Mouse (Mus musculus) hindbrain, embryonic 11.5 days (tissue): ENCODE data around the gene Tenm4. TPM values are rescaled to one million over a fixed set of nuclear protein-coding genes. Genes with fewer than 3 reads are reported as not detected.

Source experiments
- ATAC-seq: fragments of 200-750 bp; cut with Nextera tagmentation; 2 replicates; pipeline ENCODE4 v1.8.0; 2017; ENCODE audit warnings: mild to moderate bottlenecking, moderate TSS enrichment, moderate library complexity; ENCODE audit not compliant: low FRiP score
- DNase-seq: peaks from one replicate; pipeline ENCODE4 v3.0.0-alpha.2; 2015; ENCODE audit warnings: low spot score
- H3K27ac ChIP-seq: fragments of 300-500 bp; sonication (generic); 2 replicates; pipeline ENCODE4 v1.5.1; 2014; ENCODE audit warnings: mild to moderate bottlenecking, low read depth, low read length
- H3K27me3 ChIP-seq: fragments of 300-500 bp; sonication (generic); 2 replicates; pipeline ENCODE4 v1.6.1; 2014; ENCODE audit warnings: mild to moderate bottlenecking, low read length, moderate library complexity, mixed read lengths; ENCODE audit not compliant: control insufficient read depth, insufficient read depth
- H3K36me3 ChIP-seq: fragments of 300-500 bp; sonication (generic); 2 replicates; pipeline ENCODE4 v1.6.1; 2014; ENCODE audit warnings: mild to moderate bottlenecking, low read length, moderate library complexity, mixed read lengths; ENCODE audit not compliant: control insufficient read depth, insufficient read depth
- H3K4me1 ChIP-seq: fragments of 300-500 bp; sonication (generic); replicated peaks from 2 replicates; pipeline ENCODE4 v1.6.1; 2014; ENCODE audit warnings: low read length, mixed read lengths; ENCODE audit not compliant: control insufficient read depth, insufficient read depth
- H3K4me2 ChIP-seq: fragments of 300-500 bp; sonication (generic); replicated peaks from 2 replicates; pipeline ENCODE4 v1.6.1; 2014; ENCODE audit warnings: mild to moderate bottlenecking, low read depth, low read length
- H3K4me3 ChIP-seq: fragments of 300-500 bp; sonication (generic); 2 replicates; pipeline ENCODE4 v1.5.1; 2014; ENCODE audit warnings: low read depth, low read length
- H3K9ac ChIP-seq: fragments of 300-500 bp; sonication (generic); 2 replicates; pipeline ENCODE4 v1.6.1; 2014; ENCODE audit warnings: low read depth, low read length
- H3K9me3 ChIP-seq: fragments of 300-500 bp; sonication (generic); 2 replicates; pipeline ENCODE4 v1.6.1; 2016; ENCODE audit warnings: low read length; ENCODE audit not compliant: control insufficient read depth
- WGBS: fragments of 180-500 bp; shearing (Covaris S2); extraction: QIAGEN DNeasy Blood & Tissue Kit; methylation state at CpG from one replicate; pipeline ENCODE4 v1.1.7; 2014; 5-methylcytosine and 5-hydroxymethylcytosine counted together
- polyA plus RNA-seq: library from polyadenylated mRNA; unstranded; fragments of >200 nt; fragmentation: Nextera tagmentation; extraction: Ambion mirVana; gene quantifications from 2 replicates; pipeline ENCODE4 v1.2.1, GENCODE M21; 2014

The Tenm4 gene
- polyA plus RNA-seq, 1 experiment from 2014 or later = 24.0 TPM

DNA sequence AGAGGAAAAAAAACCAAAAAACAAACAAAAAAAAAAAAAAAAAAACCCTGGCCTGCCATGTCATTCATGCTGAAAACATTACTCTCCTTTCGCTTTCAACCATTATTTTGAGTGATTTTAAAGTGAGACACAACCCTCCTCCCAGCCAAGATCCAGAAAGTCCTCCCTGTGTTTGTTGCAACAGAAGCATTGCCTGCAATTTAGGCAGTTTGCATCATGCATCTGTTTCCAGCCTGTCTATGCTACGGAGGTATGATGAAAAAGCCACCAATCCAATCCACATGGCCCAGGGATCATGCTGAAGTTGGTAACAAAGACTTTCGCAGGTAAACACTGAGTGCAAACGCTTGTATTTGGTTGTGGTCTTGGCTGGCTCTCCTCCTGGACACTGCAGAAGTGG lies 158.3 kb downstream of the Tenm4 start:
- no peaks in the 10 kb centered on the region for H3K36me3 ChIP-seq
- WGBS = 93% methylated on average over 4 of the region's 4 CpGs
- DNase-seq = no peak
- no peak overlapping the region for H3K9ac ChIP-seq
- H3K27me3 ChIP-seq = no peaks in the 10 kb centered on the region
- no peaks in the 10 kb centered on the region for H3K9me3 ChIP-seq
- no peak overlapping the region for H3K27ac ChIP-seq
- no peak overlapping the region for H3K4me2 ChIP-seq
- H3K4me1 ChIP-seq = no peaks in the 10 kb centered on the region
- no peak for ATAC-seq
- no peak overlapping the region for H3K4me3 ChIP-seq

DNA sequence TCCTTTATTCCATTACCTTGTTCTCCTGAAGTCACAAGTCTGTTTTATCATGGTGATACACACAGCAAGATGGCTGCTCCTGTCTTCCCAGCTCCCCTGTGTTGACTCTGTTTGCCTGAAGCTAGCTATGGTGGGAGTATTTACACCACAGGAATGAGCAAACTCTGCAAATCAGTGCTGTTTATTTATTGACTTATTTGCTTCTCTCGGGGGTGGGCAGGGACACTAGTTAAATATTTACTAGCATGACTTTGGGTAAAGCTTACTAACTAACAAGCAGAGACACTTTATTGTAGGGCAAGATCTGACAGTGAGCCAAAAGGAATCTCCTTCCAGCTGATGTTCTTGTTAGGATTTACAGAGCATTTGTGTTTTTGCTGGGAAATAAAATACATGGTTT lies 160.1 kb downstream of the Tenm4 start:
- Histone ChIP-seq H3K9me3 (no peaks in the 10 kb centered on the region), H3K27ac (no peak overlapping the region), H3K4me1 (no peaks in the 10 kb centered on the region), H3K36me3 (no peaks in the 10 kb centered on the region), H3K4me2 (no peak overlapping the region), H3K9ac (no peak overlapping the region), H3K4me3 (no peak overlapping the region), H3K27me3 (no peaks in the 10 kb centered on the region)
- ATAC-seq (no peak), DNase-seq (no peak)
- WGBS = 70% methylated on average over 1 of the region's 1 CpGs

DNA sequence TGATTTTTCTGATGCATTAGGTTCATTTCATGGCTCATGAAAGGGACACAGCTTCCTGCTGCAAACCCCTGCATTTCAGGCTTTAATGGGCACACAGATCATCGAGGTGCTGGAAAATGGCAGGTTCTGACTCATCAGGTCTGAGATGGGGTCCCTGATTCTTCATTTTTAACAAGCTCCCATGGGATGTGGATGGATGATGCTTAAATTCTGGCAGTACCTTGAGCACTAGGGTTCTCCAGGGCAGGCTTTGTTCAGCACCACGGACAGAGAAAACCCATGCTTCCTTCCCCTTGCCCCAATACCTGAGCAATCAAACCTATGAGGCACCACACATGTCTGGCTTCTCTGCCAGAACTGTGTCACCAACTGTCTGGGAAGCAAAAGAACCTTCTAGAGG lies 163.3 kb downstream of the Tenm4 start:
- DNase-seq = peak; percentile 31
- 42% methylated on average over 2 of the region's 2 CpGs for WGBS

GRCm38 (mm10) chr7:96336376-96336775 lies 165.3 kb downstream of the Tenm4 start:
- H3K9me3 ChIP-seq = no peaks in the 10 kb centered on the region
- H3K9ac ChIP-seq = no peak overlapping the region
- DNase-seq (no peak), ATAC-seq (no peak)
- H3K4me3 ChIP-seq = no peak overlapping the region
- H3K36me3 ChIP-seq = no peaks in the 10 kb centered on the region
- H3K27ac ChIP-seq = no peak overlapping the region
- H3K4me2 ChIP-seq = no peak overlapping the region
- no peaks in the 10 kb centered on the region for H3K4me1 ChIP-seq
- no peaks in the 10 kb centered on the region for H3K27me3 ChIP-seq

More for the DNA sequence above, 163.3 kb downstream of the Tenm4 start:
- ATAC-seq = no peak
- no peak overlapping the region for H3K27ac ChIP-seq
- H3K36me3 ChIP-seq = no peaks in the 10 kb centered on the region
- no peak overlapping the region for H3K4me3 ChIP-seq
- no peak overlapping the region for H3K4me2 ChIP-seq
- H3K27me3 ChIP-seq = no peaks in the 10 kb centered on the region
- H3K9ac ChIP-seq = no peak overlapping the region
- H3K9me3 ChIP-seq = no peaks in the 10 kb centered on the region
- H3K4me1 ChIP-seq = no peaks in the 10 kb centered on the region

- Histone ChIP-seq H3K4me1 (no peaks in the 10 kb centered on the region), H3K9ac (no peak overlapping the region), H3K9me3 (no peaks in the 10 kb centered on the region), H3K4me2 (no peak overlapping the region), H3K27me3 (no peaks in the 10 kb centered on the region), H3K27ac (no peak overlapping the region), H3K36me3 (no peaks in the 10 kb centered on the region), H3K4me3 (no peak overlapping the region)
- 82% methylated on average over 5 of the region's 5 CpGs for WGBS
- no peak for ATAC-seq
- no peak for DNase-seq
These were observed 169.8 kb downstream of the Tenm4 start for GRCm38 (mm10) chr7:96340826-96341225.

GRCm38 (mm10) chr7:96341479-96341878 lies 170.4 kb downstream of the Tenm4 start:
- Histone ChIP-seq H3K9me3 (no peaks in the 10 kb centered on the region), H3K4me2 (no peak overlapping the region), H3K9ac (no peak overlapping the region), H3K4me1 (no peaks in the 10 kb centered on the region), H3K27ac (no peak overlapping the region), H3K27me3 (no peaks in the 10 kb centered on the region), H3K36me3 (no peaks in the 10 kb centered on the region), H3K4me3 (no peak overlapping the region)
- DNase-seq (no peak), ATAC-seq (no peak)
- 88% methylated on average over 2 of the region's 2 CpGs for WGBS

DNA sequence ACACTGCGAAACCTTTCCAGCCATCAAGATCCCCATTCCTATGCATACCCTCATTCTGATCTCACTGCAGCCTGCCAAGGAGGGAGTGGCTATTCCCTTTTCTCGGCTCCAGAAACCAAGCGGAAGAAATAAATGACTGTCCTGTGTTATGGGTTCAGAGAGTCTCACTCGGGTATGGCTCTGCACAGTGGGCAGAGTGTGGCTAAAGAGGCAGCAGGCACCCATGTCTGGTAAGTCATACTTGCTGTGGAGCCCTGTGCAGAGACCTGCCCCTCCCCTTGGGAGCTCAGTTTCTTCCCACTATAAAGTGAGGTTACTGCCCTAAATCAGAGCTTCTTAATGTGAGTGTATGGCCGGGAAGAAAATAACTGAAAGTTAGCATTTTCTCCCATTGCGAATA lies 171.9 kb downstream of the Tenm4 start:
- Histone ChIP-seq H3K36me3 (no peaks in the 10 kb centered on the region), H3K27ac (no peak overlapping the region), H3K4me3 (no peak overlapping the region), H3K9ac (no peak overlapping the region), H3K4me1 (no peaks in the 10 kb centered on the region), H3K4me2 (no peak overlapping the region), H3K27me3 (no peaks in the 10 kb centered on the region), H3K9me3 (no peaks in the 10 kb centered on the region)
- 90% methylated on average over 6 of the region's 6 CpGs for WGBS
- DNase-seq (no peak), ATAC-seq (no peak)

DNA sequence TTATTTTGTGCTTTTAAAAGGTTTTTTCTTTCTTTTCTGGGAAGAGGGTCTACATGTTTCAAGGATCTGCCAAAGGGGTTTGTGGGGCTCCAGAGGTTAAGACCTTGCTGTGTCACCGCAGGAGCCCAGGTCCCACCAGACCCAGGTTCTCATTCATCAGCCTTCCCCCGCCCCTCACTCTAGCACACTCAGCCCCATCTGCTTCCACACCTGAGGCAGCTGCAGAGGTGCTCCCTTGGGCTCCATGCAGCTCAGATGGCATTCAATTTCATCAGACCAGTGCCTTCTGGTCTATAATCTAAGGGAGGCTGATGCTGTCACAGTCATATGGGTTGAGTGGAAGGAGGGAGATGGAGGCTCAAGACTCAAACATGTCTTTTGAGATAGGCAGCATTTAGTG lies 172.6 kb downstream of the Tenm4 start:
- no peak overlapping the region for H3K4me3 ChIP-seq
- no peak overlapping the region for H3K9ac ChIP-seq
- 81% methylated on average over 2 of the region's 2 CpGs for WGBS
- H3K4me1 ChIP-seq = no peaks in the 10 kb centered on the region
- no peak overlapping the region for H3K4me2 ChIP-seq
- no peaks in the 10 kb centered on the region for H3K9me3 ChIP-seq
- DNase-seq (no peak), ATAC-seq (no peak)
- H3K36me3 ChIP-seq = no peaks in the 10 kb centered on the region
- no peak overlapping the region for H3K27ac ChIP-seq
- H3K27me3 ChIP-seq = no peaks in the 10 kb centered on the region

- Histone ChIP-seq H3K9me3 (no peaks in the 10 kb centered on the region), H3K4me3 (no peak overlapping the region), H3K27me3 (no peaks in the 10 kb centered on the region), H3K9ac (no peak overlapping the region), H3K4me1 (no peaks in the 10 kb centered on the region), H3K4me2 (no peak overlapping the region), H3K36me3 (no peaks in the 10 kb centered on the region), H3K27ac (no peak overlapping the region)
- DNase-seq (no peak), ATAC-seq (no peak)
- 82% methylated on average over 8 of the region's 8 CpGs for WGBS
These were observed 181.6 kb downstream of the Tenm4 start for GRCm38 (mm10) chr7:96352671-96353070.
